10 mouse cellular contexts compared by ENCODE assay signal in the genomic region with DNA sequence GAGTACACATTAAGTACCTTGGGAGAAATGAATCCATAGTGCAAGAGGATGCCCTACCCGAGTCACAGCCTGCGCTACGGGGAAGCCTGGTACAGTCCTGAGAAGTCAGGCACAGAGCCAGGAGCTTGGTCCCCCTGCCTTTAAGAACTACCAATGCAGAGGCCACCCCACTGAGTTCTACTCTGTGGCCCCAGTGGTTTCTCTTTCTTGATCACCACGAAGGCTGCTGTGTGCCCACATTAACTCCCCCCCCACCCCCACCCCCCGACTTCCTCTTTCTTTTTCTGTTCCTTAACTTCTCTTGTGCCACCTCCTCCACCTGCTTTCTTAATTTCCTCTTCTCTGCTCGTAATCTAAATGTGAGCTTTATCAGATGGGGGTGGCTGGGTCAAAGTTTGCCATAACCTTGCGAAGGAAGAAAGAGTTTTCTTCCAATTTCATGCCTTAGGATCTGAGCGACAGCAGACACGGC.
A peak's percentile ranks its signal among the peaks of the same experiment; 100 is the strongest.
DNase-seq lines count a peak whose midpoint lies in the region.
"Had no signal": no experiment of that assay in that cellular context is flagged by ENCODE, and none has a peak within 500 bp of the region (broad histone marks: within the 10 kb centered on the region; RNA-seq: fewer than 3 reads in every experiment).

No protein-coding gene starts in this region.

- H3K4me1 ChIP-seq in brown adipose tissue, adult 24 weeks (ENCODE audit: control insufficient read depth, insufficient read depth, insufficient read length, low read length), result peaks cover 29% of the 10 kb centered on the region
- H3K4me1 ChIP-seq: embryonic facial prominence, embryonic 10.5 days had no signal

- 0 out of 2 replicates have a peak overlapping the region, but pooled peaks have one; percentile 34 for H3K27ac ChIP-seq in brown adipose tissue, adult 24 weeks (replicated peaks; ENCODE audit: low read depth, low read length)
- H3K27ac ChIP-seq: embryonic facial prominence, embryonic 10.5 days; heart, adult 2 months had no signal

- peak; percentile 30 to 37 for DNase-seq in lung, adult 18-20 months
- DNase-seq in lung, postnatal 14 days, result no peak
- DNase-seq in lung, postnatal 4 days, result peak; percentile 30 to 42
- peak; percentile 73 for DNase-seq in thymus, postnatal 0 days (ENCODE audit: low spot score)
- no peak for DNase-seq in adrenal gland, adult 18-20 months (ENCODE audit: low spot score in 2 of 2)
- DNase-seq in cerebellum, adult 9-10 months, result no peak
- DNase-seq in yolk sac, embryonic 10.5 days (ENCODE audit: low spot score), result no peak

- H3K4me3 ChIP-seq in brown adipose tissue, adult 24 weeks (ENCODE audit: insufficient read depth, low read depth, low read length), result no peak overlapping the region
- H3K4me3 ChIP-seq: embryonic facial prominence, embryonic 10.5 days; heart, adult 2 months had no signal

Comparison
In these comparisons a context has a peak if more than half of its experiments do, and no peak if none do; other contexts are left out.
1. DNase-seq: peak in lung, adult 18-20 months (2 of 2), lung, postnatal 4 days (2 of 2) and thymus, postnatal 0 days (single experiment); none in lung, postnatal 14 days (single experiment), adrenal gland, adult 18-20 months (0 of 2), cerebellum, adult 9-10 months (single experiment) and yolk sac, embryonic 10.5 days (single experiment).